Mouse (Mus musculus): Measurements from ENCODE around the gene Cep170. TPM values are rescaled to one million over a fixed set of nuclear protein-coding genes. Genes with fewer than 3 reads are reported as not detected.
A peak's percentile ranks its signal among the peaks of the same experiment; 100 is the strongest.

Gene Cep170
- polyA plus RNA-seq, 1 experiment from 2014 or later = 100 TPM

- no peak overlapping the region for H3K4me3 ChIP-seq
- ATAC-seq = peak; percentile 53; the same call in 1 of the 2 replicates
- H3K4me1 ChIP-seq = peaks cover 11% of the 10 kb centered on the region
- 59% methylated on average over 6 of the region's 6 CpGs for WGBS
- H3K9me3 ChIP-seq (replicated peaks) = no peaks in the 10 kb centered on the region
- H3K4me2 ChIP-seq = peak overlapping the region; percentile 73; the same call in 1 of the 2 replicates
- H3K27ac ChIP-seq = no peak overlapping the region
- no peak overlapping the region for H3K9ac ChIP-seq
- peaks cover 13% of the 10 kb centered on the region for H3K27me3 ChIP-seq
- H3K36me3 ChIP-seq (ENCODE audit: poor library complexity, severe bottlenecking) = peaks cover 6% of the 10 kb centered on the region; the same call in 1 of the 2 replicates
Observed at GRCm38 (mm10) chr1:176834880-176835279, 21.0 kb upstream of the Cep170 start.

GRCm38 (mm10) chr1:176833948-176834347 lies 20.1 kb upstream of the Cep170 start:
- no peak overlapping the region for H3K4me3 ChIP-seq
- peaks cover 11% of the 10 kb centered on the region for H3K4me1 ChIP-seq
- no peak overlapping the region for H3K27ac ChIP-seq
- no peak overlapping the region for H3K9ac ChIP-seq
- 86% methylated on average over 3 of the region's 3 CpGs for WGBS
- peaks cover 6% of the 10 kb centered on the region; the same call in 1 of the 2 replicates for H3K36me3 ChIP-seq (ENCODE audit: poor library complexity, severe bottlenecking)
- H3K9me3 ChIP-seq (replicated peaks) = no peaks in the 10 kb centered on the region
- H3K4me2 ChIP-seq = no peak overlapping the region
- no peak for ATAC-seq
- peaks cover 13% of the 10 kb centered on the region for H3K27me3 ChIP-seq

- Histone ChIP-seq H3K9me3 (replicated peaks) (no peaks in the 10 kb centered on the region), H3K27ac (no peak overlapping the region), H3K4me1 (peaks cover 11% of the 10 kb centered on the region), H3K9ac (no peak overlapping the region), H3K36me3 (ENCODE audit: poor library complexity, severe bottlenecking) (peaks cover 6% of the 10 kb centered on the region; the same call in 1 of the 2 replicates), H3K27me3 (peaks cover 13% of the 10 kb centered on the region), H3K4me2 (no peak overlapping the region), H3K4me3 (no peak overlapping the region)
- no peak for ATAC-seq
Observed at GRCm38 (mm10) chr1:176833257-176833656, 19.4 kb upstream of the Cep170 start.

- peaks cover 11% of the 10 kb centered on the region for H3K4me1 ChIP-seq
- WGBS = 84% methylated on average over 8 of the region's 8 CpGs
Observed at GRCm38 (mm10) chr1:176832607-176833006, 18.7 kb upstream of the Cep170 start.

GRCm38 (mm10) chr1:176832071-176832470 lies 18.2 kb upstream of the Cep170 start:
- ATAC-seq = no peak
- 94% methylated on average over 2 of the region's 2 CpGs for WGBS
- Histone ChIP-seq H3K9ac (no peak overlapping the region), H3K36me3 (ENCODE audit: poor library complexity, severe bottlenecking) (peaks cover 6% of the 10 kb centered on the region; the same call in 1 of the 2 replicates), H3K27ac (no peak overlapping the region), H3K4me2 (no peak overlapping the region), H3K27me3 (peaks cover 13% of the 10 kb centered on the region), H3K4me1 (peaks cover 11% of the 10 kb centered on the region), H3K4me3 (no peak overlapping the region), H3K9me3 (replicated peaks) (no peaks in the 10 kb centered on the region)

More at GRCm38 (mm10) chr1:176832607-176833006, 18.7 kb upstream of the Cep170 start:
- Histone ChIP-seq H3K9me3 (replicated peaks) (no peaks in the 10 kb centered on the region), H3K9ac (no peak overlapping the region), H3K4me3 (no peak overlapping the region), H3K4me2 (no peak overlapping the region), H3K36me3 (ENCODE audit: poor library complexity, severe bottlenecking) (peaks cover 6% of the 10 kb centered on the region; the same call in 1 of the 2 replicates), H3K27me3 (peaks cover 13% of the 10 kb centered on the region), H3K27ac (no peak overlapping the region)
- no peak for ATAC-seq

GRCm38 (mm10) chr1:176828666-176829065 lies 14.8 kb upstream of the Cep170 start:
- H3K27me3 ChIP-seq = no peaks in the 10 kb centered on the region
- no peak overlapping the region for H3K4me3 ChIP-seq
- no peak overlapping the region for H3K9ac ChIP-seq
- H3K4me1 ChIP-seq = no peaks in the 10 kb centered on the region
- no peak overlapping the region for H3K27ac ChIP-seq
- H3K36me3 ChIP-seq (ENCODE audit: poor library complexity, severe bottlenecking) = peaks cover 10% of the 10 kb centered on the region; the same call in 1 of the 2 replicates
- H3K9me3 ChIP-seq (replicated peaks) = no peaks in the 10 kb centered on the region
- 86% methylated on average over 12 of the region's 12 CpGs for WGBS
- no peak overlapping the region for H3K4me2 ChIP-seq
- no peak for ATAC-seq

GRCm38 (mm10) chr1:176827945-176828485 lies 14.1 kb upstream of the Cep170 start:
- peaks cover 10% of the 10 kb centered on the region; the same call in 1 of the 2 replicates for H3K36me3 ChIP-seq (ENCODE audit: poor library complexity, severe bottlenecking)
- 74% methylated on average over 5 of the region's 5 CpGs for WGBS
- ATAC-seq = no peak

GRCm38 (mm10) chr1:176827365-176827764 lies 13.5 kb upstream of the Cep170 start:
- WGBS = 87% methylated on average over 4 of the region's 4 CpGs
- Histone ChIP-seq H3K9ac (no peak overlapping the region), H3K27ac (no peak overlapping the region), H3K4me2 (no peak overlapping the region), H3K4me1 (0 out of 2 replicates have a peak, but pooled peaks cover 2% of the 10 kb centered on the region), H3K9me3 (replicated peaks) (no peaks in the 10 kb centered on the region), H3K36me3 (ENCODE audit: poor library complexity, severe bottlenecking) (peaks cover 10% of the 10 kb centered on the region; the same call in 1 of the 2 replicates), H3K4me3 (no peak overlapping the region), H3K27me3 (no peaks in the 10 kb centered on the region)
- ATAC-seq = no peak

More at GRCm38 (mm10) chr1:176827945-176828485, 14.1 kb upstream of the Cep170 start:
- Histone ChIP-seq H3K4me2 (no peak overlapping the region), H3K4me3 (no peak overlapping the region), H3K27me3 (no peaks in the 10 kb centered on the region), H3K4me1 (no peaks in the 10 kb centered on the region), H3K27ac (no peak overlapping the region), H3K9me3 (replicated peaks) (no peaks in the 10 kb centered on the region), H3K9ac (no peak overlapping the region)

- no peak overlapping the region for H3K9ac ChIP-seq
- peaks cover 4% of the 10 kb centered on the region; the same call in 1 of the 2 replicates for H3K4me1 ChIP-seq
- H3K4me2 ChIP-seq = no peak overlapping the region
- ATAC-seq = no peak
- H3K27me3 ChIP-seq = no peaks in the 10 kb centered on the region
- peaks cover 10% of the 10 kb centered on the region; the same call in 1 of the 2 replicates for H3K36me3 ChIP-seq (ENCODE audit: poor library complexity, severe bottlenecking)
- no peaks in the 10 kb centered on the region for H3K9me3 ChIP-seq (replicated peaks)
- H3K4me3 ChIP-seq = no peak overlapping the region
- 90% methylated on average over 4 of the region's 4 CpGs for WGBS
- H3K27ac ChIP-seq = no peak overlapping the region
Observed at GRCm38 (mm10) chr1:176826931-176827330, 13.1 kb upstream of the Cep170 start.

GRCm38 (mm10) chr1:176826186-176826585 lies 12.3 kb upstream of the Cep170 start:
- ATAC-seq = no peak
- Histone ChIP-seq H3K9me3 (replicated peaks) (no peaks in the 10 kb centered on the region), H3K4me2 (no peak overlapping the region), H3K36me3 (ENCODE audit: poor library complexity, severe bottlenecking) (0 out of 2 replicates have a peak, but pooled peaks cover 4% of the 10 kb centered on the region), H3K27ac (no peak overlapping the region), H3K4me1 (peaks cover 9% of the 10 kb centered on the region; the same call in 1 of the 2 replicates), H3K9ac (no peak overlapping the region), H3K27me3 (no peaks in the 10 kb centered on the region), H3K4me3 (no peak overlapping the region)
- WGBS = 87% methylated on average over 11 of the region's 11 CpGs

GRCm38 (mm10) chr1:176825084-176825483 lies 11.2 kb upstream of the Cep170 start:
- Histone ChIP-seq H3K9me3 (replicated peaks) (no peaks in the 10 kb centered on the region), H3K4me3 (no peak overlapping the region), H3K36me3 (ENCODE audit: poor library complexity, severe bottlenecking) (0 out of 2 replicates have a peak, but pooled peaks cover 4% of the 10 kb centered on the region), H3K4me2 (no peak overlapping the region), H3K9ac (no peak overlapping the region), H3K4me1 (peaks cover 9% of the 10 kb centered on the region; the same call in 1 of the 2 replicates), H3K27me3 (no peaks in the 10 kb centered on the region), H3K27ac (no peak overlapping the region)
- no peak for ATAC-seq
- WGBS = 74% methylated on average over 4 of the region's 4 CpGs

- H3K27me3 ChIP-seq = no peaks in the 10 kb centered on the region
- no peaks in the 10 kb centered on the region for H3K9me3 ChIP-seq (replicated peaks)
- H3K9ac ChIP-seq = no peak overlapping the region
- ATAC-seq = no peak
- H3K27ac ChIP-seq = no peak overlapping the region
- H3K36me3 ChIP-seq (ENCODE audit: poor library complexity, severe bottlenecking) = 0 out of 2 replicates have a peak, but pooled peaks cover 4% of the 10 kb centered on the region
- 83% methylated on average over 6 of the region's 6 CpGs for WGBS
- H3K4me3 ChIP-seq = no peak overlapping the region
- no peak overlapping the region for H3K4me2 ChIP-seq
- H3K4me1 ChIP-seq = peaks cover 9% of the 10 kb centered on the region; the same call in 1 of the 2 replicates
Observed at GRCm38 (mm10) chr1:176824611-176825010, 10.7 kb upstream of the Cep170 start.
